Mouse (Mus musculus): ENCODE measurements around the gene Sirt2.

GRCm38 (mm10) chr7:28810107-28811066, 43.9 kb downstream of the Sirt2 start:
- TF ChIP-seq EP300 (IDR thresholded peaks at IDR 0.05; ENCODE audit: low read depth) (peak; percentile 52), CTCF (IDR thresholded peaks at IDR 0.05; ENCODE audit: low read depth) (peak; percentile 70)
